ENCODE assay signal across 31 mouse cellular contexts in the genomic region with DNA sequence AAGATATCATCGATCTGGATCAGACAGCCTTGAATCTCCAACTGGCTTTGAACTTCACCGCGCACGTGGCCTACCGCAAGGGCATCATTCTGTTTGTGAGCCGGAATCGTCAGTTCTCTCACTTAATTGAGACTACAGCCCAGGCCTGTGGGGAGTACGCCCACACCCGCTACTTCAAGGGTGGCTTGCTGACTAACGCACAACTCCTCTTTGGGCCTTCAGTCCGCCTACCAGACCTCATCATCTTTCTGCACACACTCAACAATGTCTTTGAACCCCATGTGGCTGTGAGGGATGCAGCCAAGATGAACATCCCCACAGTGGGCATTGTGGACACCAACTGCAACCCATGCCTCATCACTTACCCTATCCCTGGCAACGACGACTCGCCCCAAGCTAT. TPM values are rescaled to one million over a fixed set of nuclear protein-coding genes. Genes with fewer than 3 reads are reported as not detected.
DNase-seq lines count a peak whose midpoint lies in the region; ATAC-seq lines count a peak whose summit lies in the region.
"Had no signal": no experiment of that assay in that cellular context is flagged by ENCODE, and none has a peak within 500 bp of the region (broad histone marks: within the 10 kb centered on the region; RNA-seq: fewer than 3 reads in every experiment).

No protein-coding gene starts in this region.

- no peak overlapping the region for H3K9ac ChIP-seq in midbrain, embryonic 13.5 days (replicated peaks)
- H3K9ac ChIP-seq: embryonic facial prominence, embryonic 15.5 days; heart, embryonic 12.5 days had no signal

- ATAC-seq in midbrain, embryonic 13.5 days = no peak
- ATAC-seq: intestine, embryonic 16.5 days; liver, embryonic 12.5 days; lung, postnatal 0 days; midbrain, embryonic 16.5 days; Patski had no signal

- H3K27me3 ChIP-seq in midbrain, embryonic 10.5 days (ENCODE audit: low read depth, poor library complexity, severe bottlenecking) = peaks cover 13% of the 10 kb centered on the region
- peaks cover 11% of the 10 kb centered on the region; the same call in 1 of the 2 replicates for H3K27me3 ChIP-seq in midbrain, embryonic 13.5 days
- peaks cover 16% of the 10 kb centered on the region for H3K27me3 ChIP-seq in embryonic facial prominence, embryonic 10.5 days (replicated peaks; ENCODE audit: low read depth, poor library complexity, severe bottlenecking)

- peak overlapping the region; percentile 92 for H3K4me3 ChIP-seq in midbrain, embryonic 10.5 days
- H3K4me3 ChIP-seq in midbrain, embryonic 13.5 days (replicated peaks) = no peak overlapping the region
- peak overlapping the region; percentile 97; the same call in 1 of the 2 replicates for H3K4me3 ChIP-seq in embryonic facial prominence, embryonic 10.5 days

- no peak for DNase-seq in midbrain, embryonic 10.5 days (ENCODE audit: low spot score)
- DNase-seq in testis, postnatal 10 days (ENCODE audit: low spot score) = peak; percentile 37
- no peak for DNase-seq in testis, postnatal 14 days (ENCODE audit: low spot score)
- DNase-seq in embryonic facial prominence, embryonic 10.5 days (ENCODE audit: low spot score) = no peak
- no peak for DNase-seq in thymus, postnatal 14 days
- DNase-seq: adrenal gland, postnatal 25 days; B cell, adult 2 months; cerebellum, adult 11-12 months; gastrocnemius, postnatal 25 days; heart, adult 18-20 months; heart, postnatal 4 days; kidney, adult 9 months; kidney, postnatal 14 days; layer of hippocampus, adult 9-11 months; lung, adult 18-20 months; retina, postnatal 1 day; right cerebral cortex, postnatal 25 days; spleen, adult 18-20 months had no signal

- peaks cover 25% of the 10 kb centered on the region for H3K4me1 ChIP-seq in midbrain, embryonic 10.5 days
- peaks cover 19% of the 10 kb centered on the region for H3K4me1 ChIP-seq in midbrain, embryonic 13.5 days (replicated peaks)
- H3K4me1 ChIP-seq in embryonic facial prominence, embryonic 10.5 days = peaks cover 27% of the 10 kb centered on the region

- no peak overlapping the region for H3K4me2 ChIP-seq in midbrain, embryonic 13.5 days (replicated peaks)

- H3K9me3 ChIP-seq in midbrain, embryonic 10.5 days (replicated peaks) = no peaks in the 10 kb centered on the region; the same call in 1 of the 2 replicates
- H3K9me3 ChIP-seq in midbrain, embryonic 13.5 days = 0 out of 2 replicates have a peak, but pooled peaks cover 5% of the 10 kb centered on the region
- H3K9me3 ChIP-seq in embryonic facial prominence, embryonic 10.5 days = peaks cover 3% of the 10 kb centered on the region; the same call in 1 of the 2 replicates
- H3K9me3 ChIP-seq: embryonic facial prominence, embryonic 15.5 days; forebrain, embryonic 12.5 days; liver, embryonic 12.5 days had no signal

- H3K36me3 ChIP-seq in midbrain, embryonic 10.5 days = peaks cover 50% of the 10 kb centered on the region
- H3K36me3 ChIP-seq in midbrain, embryonic 13.5 days = peaks cover 45% of the 10 kb centered on the region
- peaks cover 49% of the 10 kb centered on the region for H3K36me3 ChIP-seq in embryonic facial prominence, embryonic 10.5 days (replicated peaks)

- 95% methylated on average over 14 of the region's 14 CpGs for WGBS in midbrain, embryonic 10.5 days
- WGBS in midbrain, embryonic 13.5 days = over 99% methylated on average over 14 of the region's 14 CpGs
- WGBS in embryonic facial prominence, embryonic 10.5 days = 98% methylated on average over 14 of the region's 14 CpGs

- no peak overlapping the region for H3K27ac ChIP-seq in midbrain, embryonic 10.5 days (replicated peaks)
- H3K27ac ChIP-seq in midbrain, embryonic 13.5 days = no peak overlapping the region
- no peak overlapping the region for H3K27ac ChIP-seq in embryonic facial prominence, embryonic 10.5 days (replicated peaks)
- H3K27ac ChIP-seq: embryonic facial prominence, embryonic 15.5 days; forebrain, embryonic 12.5 days; hindbrain, embryonic 13.5 days; liver, embryonic 12.5 days; stomach, postnatal 0 days had no signal

RNA-seq across cellular contexts. Expression of gene Mrps2, which starts 1.6 kb away (rescaled TPM):
- polyA plus RNA-seq in midbrain, embryonic 10.5 days (2016; fragmentation: Nextera tagmentation; extraction: Ambion mirVana) = 61.4 and 67.8 TPM in 2 replicates
- polyA plus RNA-seq in midbrain, embryonic 13.5 days (2015; fragmentation: Nextera tagmentation; extraction: Ambion mirVana) = 50.1 and 52.3 TPM in 2 replicates
- polyA plus RNA-seq in embryonic facial prominence, embryonic 10.5 days (2016; fragmentation: Nextera tagmentation; extraction: Ambion mirVana) = 68.5 and 71.9 TPM in 2 replicates

RNA-seq across cellular contexts. Expression of gene 1700007K13Rik, which starts 3.3 kb away (rescaled TPM):
- 0.94 and 1.1 TPM in 2 replicates for polyA plus RNA-seq in midbrain, embryonic 10.5 days (2016; fragmentation: Nextera tagmentation; extraction: Ambion mirVana)
- polyA plus RNA-seq in midbrain, embryonic 13.5 days (2015; fragmentation: Nextera tagmentation; extraction: Ambion mirVana) = 0.85 and 1.3 TPM in 2 replicates
- polyA plus RNA-seq in embryonic facial prominence, embryonic 10.5 days (2016; fragmentation: Nextera tagmentation; extraction: Ambion mirVana) = 1.3 and 1.5 TPM in 2 replicates
- polyA plus RNA-seq: intestine, embryonic 16.5 days; liver, embryonic 12.5 days had no signal

RNA-seq across cellular contexts. Expression of gene Ppp1r26, which starts 22.9 kb away (rescaled TPM):
- 4.9 and 5.5 TPM in 2 replicates for polyA plus RNA-seq in midbrain, embryonic 10.5 days (2016; fragmentation: Nextera tagmentation; extraction: Ambion mirVana)
- polyA plus RNA-seq in midbrain, embryonic 13.5 days (2015; fragmentation: Nextera tagmentation; extraction: Ambion mirVana) = 10.7 and 11.8 TPM in 2 replicates
- 5.0 and 5.3 TPM in 2 replicates for polyA plus RNA-seq in embryonic facial prominence, embryonic 10.5 days (2016; fragmentation: Nextera tagmentation; extraction: Ambion mirVana)

RNA-seq across cellular contexts. Expression of gene Gbgt1, which starts 27.2 kb away (rescaled TPM):
- not detected in 2 replicates for polyA plus RNA-seq in midbrain, embryonic 10.5 days (2016; fragmentation: Nextera tagmentation; extraction: Ambion mirVana)
- polyA plus RNA-seq in midbrain, embryonic 13.5 days (2015; fragmentation: Nextera tagmentation; extraction: Ambion mirVana) = 0.54 and 1.4 TPM in 2 replicates
- polyA plus RNA-seq in embryonic facial prominence, embryonic 10.5 days (2016; fragmentation: Nextera tagmentation; extraction: Ambion mirVana) = 0.22 TPM in 1 of 2 replicates, not detected in the other
- polyA plus RNA-seq: heart, postnatal 0 days; Patski had no signal

RNA-seq across cellular contexts. Expression of gene Gm10134, which starts 36.4 kb away (rescaled TPM):
- 0.49 TPM in 1 of 2 replicates, not detected in the other for polyA plus RNA-seq in midbrain, embryonic 10.5 days (2016; fragmentation: Nextera tagmentation; extraction: Ambion mirVana)
- polyA plus RNA-seq in midbrain, embryonic 13.5 days (2015; fragmentation: Nextera tagmentation; extraction: Ambion mirVana) = 1.0 and 1.5 TPM in 2 replicates
- polyA plus RNA-seq in embryonic facial prominence, embryonic 10.5 days (2016; fragmentation: Nextera tagmentation; extraction: Ambion mirVana) = not detected in 2 replicates
- polyA plus RNA-seq: heart, embryonic 12.5 days; neural tube, embryonic 14.5 days; Patski had no signal
